Mouse (Mus musculus) heart, embryonic 14.5 days (tissue): ENCODE results near the gene D10Jhu81e. TPM values are rescaled to one million over a fixed set of nuclear protein-coding genes. Genes with fewer than 3 reads are reported as not detected.
A peak's percentile ranks its signal among the peaks of the same experiment; 100 is the strongest.

ENCODE experiments used
- ATAC-seq: fragments of 200-750 bp; cut with Nextera tagmentation; 2 replicates; pipeline ENCODE4 v1.8.0; 2017; ENCODE audit warnings: low read depth, moderate TSS enrichment; ENCODE audit not compliant: insufficient number of reproducible peaks, insufficient read depth, low FRiP score
- H3K27ac ChIP-seq, 2 experiments: fragments of 200-500 bp in 1 of 2; fragments of 300-500 bp in 1 of 2; sonication (generic) in 1 of 2; replicated peaks in 1 of 2; 2 replicates each; pipeline ENCODE4 v1.5.1; 2012 to 2014; ENCODE audit warnings: low read depth in 2 of 2, low read length in 2 of 2, control low read depth in 1 of 2, mild to moderate bottlenecking in 1 of 2, mixed read lengths in 1 of 2; ENCODE audit not compliant: control insufficient read depth in 1 of 2, insufficient read depth in 1 of 2
- H3K27me3 ChIP-seq: fragments of 300-500 bp; sonication (generic); 2 replicates; pipeline ENCODE4 v1.6.1; 2014; ENCODE audit warnings: mild to moderate bottlenecking, low read length, control low read depth; ENCODE audit not compliant: control insufficient read depth, insufficient read depth
- H3K36me3 ChIP-seq: fragments of 300-500 bp; sonication (generic); 2 replicates; pipeline ENCODE4 v1.6.1; 2014; ENCODE audit warnings: mild to moderate bottlenecking, control low read depth, low read length, mixed read lengths; ENCODE audit not compliant: control insufficient read depth, insufficient read depth
- H3K4me1 ChIP-seq, 2 experiments: fragments of 200-500 bp in 1 of 2; fragments of 300-500 bp in 1 of 2; sonication (generic) in 1 of 2; 2 replicates each; pipeline ENCODE4 v1.6.1; 2012 to 2014; ENCODE audit warnings: low read length in 2 of 2, control low read depth in 1 of 2, mixed read lengths in 1 of 2; ENCODE audit not compliant: control insufficient read depth in 2 of 2, insufficient read depth in 2 of 2
- H3K4me2 ChIP-seq: fragments of 300-500 bp; sonication (generic); 2 replicates; pipeline ENCODE4 v1.6.1; 2014; ENCODE audit warnings: mild to moderate bottlenecking, low read length
- H3K4me3 ChIP-seq, 2 experiments: fragments of 200-500 bp in 1 of 2; fragments of 300-500 bp in 1 of 2; sonication (generic) in 1 of 2; 2 replicates each; pipeline ENCODE4 v1.5.1; 2012 to 2014; ENCODE audit warnings: low read length in 2 of 2, mild to moderate bottlenecking in 2 of 2, control low read depth in 1 of 2, low read depth in 1 of 2, moderate library complexity in 1 of 2; ENCODE audit not compliant: control insufficient read depth in 1 of 2, insufficient read depth in 1 of 2
- H3K9ac ChIP-seq: fragments of 300-500 bp; sonication (generic); 2 replicates; pipeline ENCODE4 v1.6.1; 2014; ENCODE audit warnings: mild to moderate bottlenecking, low read length
- H3K9me3 ChIP-seq: fragments of 300-500 bp; sonication (generic); 2 replicates; pipeline ENCODE4 v1.6.1; 2016; ENCODE audit warnings: low read length, control low read depth; ENCODE audit not compliant: control insufficient read depth
- WGBS: fragments of 180-500 bp; shearing (Covaris S2); extraction: QIAGEN DNeasy Blood & Tissue Kit; methylation state at CpG from one replicate; pipeline ENCODE4 v1.1.7; 2014; 5-methylcytosine and 5-hydroxymethylcytosine counted together
- polyA plus RNA-seq: library from polyadenylated mRNA; unstranded; fragments of >200 nt; fragmentation: Nextera tagmentation; extraction: Ambion mirVana; gene quantifications from 2 replicates; pipeline ENCODE4 v1.2.1, GENCODE M21; 2014

D10Jhu81e gene
- polyA plus RNA-seq, 1 experiment from 2014 or later, result 36.2 TPM

DNA sequence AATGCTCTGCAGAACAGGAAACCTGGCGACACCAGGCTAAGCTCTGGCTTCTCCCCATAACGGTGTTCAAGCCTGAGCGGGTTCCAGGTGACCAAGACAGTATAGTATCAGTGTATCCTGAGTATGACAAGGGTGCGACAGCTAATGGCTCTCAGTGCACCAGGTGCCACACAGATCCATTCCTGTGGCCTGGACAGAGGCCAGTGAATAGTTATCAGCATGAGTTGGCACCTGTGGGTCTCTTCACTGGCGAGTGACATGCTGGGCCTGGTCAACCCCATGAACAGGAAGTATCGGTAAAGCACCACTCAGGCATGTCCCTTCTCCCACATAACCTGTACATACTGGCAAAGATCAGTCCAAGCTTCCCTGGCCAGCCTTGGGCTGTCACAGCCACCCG is 1.5 kb upstream of the D10Jhu81e start:
- ATAC-seq, result no peak
- peaks cover 70% of the 10 kb centered on the region for H3K36me3 ChIP-seq
- H3K27ac ChIP-seq, result no peak overlapping the region
- H3K4me1 ChIP-seq, result peaks cover 10% of the 10 kb centered on the region in 2 experiments
- no peaks in the 10 kb centered on the region for H3K27me3 ChIP-seq
- H3K9me3 ChIP-seq, result no peaks in the 10 kb centered on the region
- 86% methylated on average over 7 of the region's 7 CpGs for WGBS
- H3K4me3 ChIP-seq, result no peak overlapping the region
- H3K9ac ChIP-seq, result no peak overlapping the region
- H3K4me2 ChIP-seq, result no peak overlapping the region

DNA sequence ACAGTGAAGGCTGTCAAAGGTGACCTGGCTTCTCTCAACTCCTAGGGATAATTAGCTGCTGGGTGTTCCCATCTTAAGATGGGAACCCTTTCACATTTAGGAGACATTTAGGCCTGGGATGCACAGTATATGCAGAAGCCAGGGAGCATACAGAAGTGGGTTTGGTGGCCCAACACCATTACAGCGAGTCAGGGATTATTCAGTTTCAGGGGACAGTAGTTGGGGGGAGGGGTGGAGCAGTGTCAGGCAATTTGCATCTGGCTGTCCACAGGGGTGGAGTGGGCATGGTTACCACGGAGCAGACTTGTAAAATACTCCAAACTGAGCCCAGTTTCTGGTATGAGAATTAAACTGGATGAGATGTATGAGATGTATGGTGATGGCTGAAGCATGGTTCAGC is 863 bp upstream of the D10Jhu81e start:
- Histone ChIP-seq H3K4me1 (peaks cover 10% of the 10 kb centered on the region in 2 experiments), H3K27ac (peak overlapping the region in 1 of 2 experiments; percentile 44; a peak in 1 of 4 replicates), H3K27me3 (no peaks in the 10 kb centered on the region), H3K4me3 (no peak overlapping the region), H3K9ac (no peak overlapping the region), H3K9me3 (no peaks in the 10 kb centered on the region), H3K36me3 (peaks cover 70% of the 10 kb centered on the region), H3K4me2 (peak overlapping the region; percentile 86)
- 57% methylated on average over 2 of the region's 2 CpGs for WGBS
- no peak for ATAC-seq

DNA sequence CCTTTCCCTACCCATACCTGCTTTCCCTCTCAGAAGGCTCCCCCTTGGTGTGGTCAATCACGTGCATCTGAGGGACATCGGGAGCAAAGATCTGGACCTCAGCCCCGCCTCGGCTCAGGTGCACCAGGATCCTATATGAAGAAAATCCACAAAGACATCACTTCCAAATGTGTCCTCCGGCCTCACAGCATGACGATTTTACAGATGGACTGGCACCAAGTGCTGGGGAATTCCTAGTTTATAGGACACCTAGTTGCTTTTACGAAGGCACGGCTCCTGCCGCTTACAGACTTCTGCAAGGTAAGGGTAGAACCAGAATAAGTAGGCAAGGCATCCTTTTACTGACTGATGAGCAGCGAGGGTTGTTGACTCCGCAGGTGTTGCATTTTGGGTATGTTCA is 790 bp downstream of the D10Jhu81e start:
- H3K36me3 ChIP-seq, result peaks cover 69% of the 10 kb centered on the region
- ATAC-seq, result no peak
- peak overlapping the region; percentile 86 for H3K4me2 ChIP-seq
- H3K9ac ChIP-seq, result peak overlapping the region; percentile 88
- peak overlapping the region; percentile 62 to 84 for H3K4me3 ChIP-seq
- H3K27ac ChIP-seq, result peak overlapping the region in 1 of 2 experiments; percentile 78; a peak in 1 of 4 replicates
- H3K27me3 ChIP-seq, result no peaks in the 10 kb centered on the region
- no peaks in the 10 kb centered on the region for H3K9me3 ChIP-seq
- 83% methylated on average over 11 of the region's 11 CpGs for WGBS
- H3K4me1 ChIP-seq, result peaks cover 10% of the 10 kb centered on the region in 2 experiments

DNA sequence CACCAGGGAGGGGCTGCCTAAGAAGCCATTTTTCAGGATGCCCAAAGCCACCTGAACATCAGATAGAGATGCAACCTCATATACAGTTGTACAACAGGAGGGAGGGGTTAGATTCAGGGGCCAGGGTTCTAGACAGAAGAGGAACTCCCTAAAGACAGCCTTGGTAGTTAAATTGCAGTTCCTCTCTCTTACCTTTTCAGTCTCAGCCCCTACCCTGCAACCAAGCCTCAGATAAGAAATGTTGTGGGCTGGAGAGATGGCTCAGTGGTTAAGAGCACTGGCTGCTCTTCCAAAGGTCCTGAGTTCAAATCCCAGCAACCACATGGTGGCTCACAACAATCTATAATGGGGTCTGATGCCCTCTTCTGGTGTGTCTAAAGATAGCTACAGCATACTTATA is 1.8 kb downstream of the D10Jhu81e start:
- ATAC-seq, result no peak
- Histone ChIP-seq H3K36me3 (peaks cover 69% of the 10 kb centered on the region), H3K9me3 (no peaks in the 10 kb centered on the region)

DNA sequence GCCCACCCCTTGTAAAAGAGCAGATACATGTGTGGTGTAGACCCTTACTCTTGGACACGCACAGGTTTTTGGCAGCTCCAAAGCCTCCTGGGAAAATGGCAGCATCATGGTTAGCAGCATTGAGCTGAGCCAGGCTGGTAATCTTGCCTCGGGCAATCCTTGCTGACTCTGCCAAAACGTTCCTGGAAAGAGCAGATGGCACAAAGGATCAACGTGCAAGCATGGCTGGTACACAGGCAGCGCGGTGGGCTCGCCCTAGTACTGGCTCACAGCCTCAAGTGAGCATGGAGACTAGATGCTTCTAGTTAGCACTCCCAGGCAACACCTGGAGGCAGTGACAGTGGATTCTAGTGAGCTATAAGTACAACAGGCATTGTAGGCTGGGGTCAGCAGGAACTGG is 2.2 kb downstream of the D10Jhu81e start:
- no peak for ATAC-seq

More for the DNA sequence above, 1.8 kb downstream of the D10Jhu81e start:
- Histone ChIP-seq H3K4me3 (no peak overlapping the region), H3K4me2 (no peak overlapping the region), H3K27ac (no peak overlapping the region), H3K9ac (no peak overlapping the region), H3K27me3 (no peaks in the 10 kb centered on the region), H3K4me1 (peaks cover 10% of the 10 kb centered on the region in 2 experiments)

DNA sequence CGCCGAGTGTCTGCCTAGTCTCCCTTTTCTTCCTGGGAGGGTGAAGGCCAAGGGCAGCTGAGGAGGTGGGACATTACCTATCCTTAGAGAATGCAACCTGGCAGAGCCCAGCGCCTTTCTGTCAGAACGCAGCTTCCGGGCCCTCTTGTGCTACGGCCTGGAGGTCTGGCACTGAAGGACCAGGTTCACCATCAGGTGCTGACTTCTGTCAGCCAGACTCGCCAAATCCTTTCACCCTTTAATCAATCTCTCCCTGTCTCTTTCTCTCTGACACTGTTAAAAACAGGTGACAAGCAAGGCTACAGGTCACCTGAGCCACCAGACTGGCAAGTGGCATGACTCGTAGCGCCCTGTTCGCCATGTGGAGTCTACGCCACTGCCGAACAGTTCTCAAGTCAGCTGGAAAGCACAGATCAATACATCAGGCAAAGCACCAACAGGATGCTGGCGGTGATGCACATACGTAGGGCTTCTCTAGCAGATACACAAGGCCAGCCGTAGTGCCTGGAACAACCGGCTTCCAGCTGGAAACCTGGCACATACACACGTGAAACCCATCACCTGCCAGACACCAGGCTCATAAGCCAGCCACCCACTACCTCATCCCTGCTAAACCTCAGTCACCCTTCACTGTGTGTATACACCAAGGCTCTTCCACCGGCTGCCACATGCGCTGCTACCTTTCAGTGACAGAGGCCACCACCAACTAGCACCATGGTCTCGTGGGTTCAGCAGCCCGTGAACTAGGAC is 4.2 kb downstream of the D10Jhu81e start:
- Histone ChIP-seq H3K4me3 (no peak overlapping the region), H3K36me3 (peaks cover 63% of the 10 kb centered on the region), H3K4me1 (peaks cover 10% of the 10 kb centered on the region in 2 experiments), H3K4me2 (no peak overlapping the region), H3K9me3 (no peaks in the 10 kb centered on the region), H3K27me3 (no peaks in the 10 kb centered on the region), H3K27ac (no peak overlapping the region), H3K9ac (no peak overlapping the region)
- WGBS, result 90% methylated on average over 21 of the region's 21 CpGs
- ATAC-seq, result no peak

More for the DNA sequence above, 2.2 kb downstream of the D10Jhu81e start:
- no peaks in the 10 kb centered on the region for H3K9me3 ChIP-seq
- no peak overlapping the region for H3K9ac ChIP-seq
- peaks cover 69% of the 10 kb centered on the region for H3K36me3 ChIP-seq
- no peak overlapping the region for H3K27ac ChIP-seq
- H3K4me3 ChIP-seq, result no peak overlapping the region
- peaks cover 10% of the 10 kb centered on the region in 2 experiments for H3K4me1 ChIP-seq
- H3K27me3 ChIP-seq, result no peaks in the 10 kb centered on the region
- 89% methylated on average over 7 of the region's 7 CpGs for WGBS
- H3K4me2 ChIP-seq, result no peak overlapping the region

DNA sequence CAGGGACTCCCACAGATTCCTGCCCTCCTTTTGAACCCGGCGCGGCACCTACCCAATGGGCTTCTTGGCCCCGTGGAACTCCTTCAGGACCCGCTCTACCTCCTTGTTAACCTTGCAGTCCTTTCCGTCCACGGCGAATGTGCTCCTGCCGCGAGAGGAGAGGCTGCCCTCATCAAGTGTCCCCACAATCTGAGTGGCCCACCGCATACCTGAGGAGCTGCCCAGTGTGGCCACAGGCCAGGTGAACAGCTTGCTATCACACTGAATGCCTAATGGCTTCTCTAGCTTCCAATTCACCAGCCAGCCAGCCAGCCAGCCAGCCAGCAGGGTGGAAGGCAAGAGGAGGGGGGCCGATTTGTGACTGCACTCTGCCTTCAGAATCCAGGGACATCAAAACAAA is 4.8 kb downstream of the D10Jhu81e start:
- Histone ChIP-seq H3K9me3 (no peaks in the 10 kb centered on the region), H3K36me3 (peaks cover 63% of the 10 kb centered on the region), H3K27ac (no peak overlapping the region), H3K4me1 (peaks cover 7 to 11% of the 10 kb centered on the region in 2 experiments), H3K4me2 (no peak overlapping the region), H3K9ac (no peak overlapping the region), H3K27me3 (no peaks in the 10 kb centered on the region), H3K4me3 (no peak overlapping the region)
- WGBS, result 92% methylated on average over 12 of the region's 12 CpGs
- ATAC-seq, result no peak

DNA sequence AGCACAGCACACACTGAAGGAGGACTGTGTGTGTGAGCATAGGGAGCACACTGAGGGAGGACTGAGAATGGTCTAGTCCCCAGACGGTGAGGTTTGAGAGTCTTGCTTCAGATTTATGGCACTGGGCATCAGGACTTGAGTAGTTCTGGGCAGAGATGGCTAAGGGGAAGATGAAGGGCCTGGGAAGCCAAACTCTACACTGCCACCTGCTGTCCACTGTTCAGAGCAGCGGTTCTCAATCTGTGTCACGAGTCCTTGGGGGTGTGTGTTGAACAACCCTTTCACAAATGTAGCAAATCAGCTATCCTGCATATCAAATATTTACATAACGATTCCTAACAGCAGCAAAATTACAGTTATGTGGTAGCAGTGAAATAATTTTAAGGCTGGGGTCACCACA is 5.7 kb downstream of the D10Jhu81e start:
- ATAC-seq, result no peak
- no peak overlapping the region for H3K4me2 ChIP-seq
- 35% methylated on average over 4 of the region's 4 CpGs for WGBS

More for the DNA sequence above, 5.7 kb downstream of the D10Jhu81e start:
- Histone ChIP-seq H3K36me3 (peaks cover 63% of the 10 kb centered on the region), H3K4me3 (no peak overlapping the region), H3K9ac (no peak overlapping the region), H3K4me1 (peaks cover 8 to 15% of the 10 kb centered on the region in 2 experiments), H3K27me3 (no peaks in the 10 kb centered on the region), H3K27ac (no peak overlapping the region), H3K9me3 (no peaks in the 10 kb centered on the region)
